Mouse (Mus musculus) ES-Bruce4 (cell line): ENCODE data around the gene Pde4d. TPM values are rescaled to one million over a fixed set of nuclear protein-coding genes. Genes with fewer than 3 reads are reported as not detected.

Experiments used
- H3K27ac ChIP-seq: 2 replicates; pipeline ENCODE4 v1.5.1; 2012; ENCODE audit warnings: low read length, inconsistent platforms; ENCODE audit not compliant: insufficient read depth
- H3K27me3 ChIP-seq: 2 replicates; pipeline ENCODE4 v1.6.1; 2012; ENCODE audit warnings: mild to moderate bottlenecking, low read length, inconsistent platforms; ENCODE audit not compliant: control insufficient read depth, poor library complexity, insufficient read depth, severe bottlenecking
- H3K36me3 ChIP-seq: 2 replicates; pipeline ENCODE4 v1.6.1; 2012; ENCODE audit warnings: inconsistent platforms, mild to moderate bottlenecking, low read length, moderate library complexity; ENCODE audit not compliant: control insufficient read depth, poor library complexity, insufficient read depth, severe bottlenecking
- H3K4me1 ChIP-seq: one replicate; pipeline ENCODE4 v1.8.1; 2011; ENCODE audit warnings: low read length; ENCODE audit not compliant: control insufficient read depth, insufficient read depth
- H3K4me3 ChIP-seq: 2 replicates; pipeline ENCODE4 v1.5.1; 2011; ENCODE audit warnings: low read depth, mild to moderate bottlenecking, low read length
- H3K9ac ChIP-seq: 2 replicates; pipeline ENCODE4 v1.6.1; 2012; ENCODE audit warnings: low read depth, mild to moderate bottlenecking, inconsistent platforms; ENCODE audit not compliant: poor library complexity, severe bottlenecking
- H3K9me3 ChIP-seq: replicated peaks from 2 replicates; pipeline ENCODE4 v1.6.1; 2012; ENCODE audit warnings: mild to moderate bottlenecking, low read length, inconsistent platforms; ENCODE audit not compliant: control insufficient read depth, poor library complexity, insufficient read depth, severe bottlenecking
- CTCF ChIP-seq: IDR thresholded peaks from one replicate; pipeline ENCODE4 v1.8.1; 2011; ENCODE audit warnings: low read depth, low read length
- EP300 ChIP-seq: IDR thresholded peaks from 2 replicates; pipeline ENCODE4 v1.6.1; 2011; ENCODE audit warnings: low read depth, low read length; ENCODE audit not compliant: insufficient read depth
- POLR2A ChIP-seq: IDR thresholded peaks from one replicate; pipeline ENCODE4 v1.8.1; 2011; ENCODE audit warnings: low read length; ENCODE audit not compliant: insufficient read depth
- polyA plus RNA-seq: library from polyadenylated mRNA; stranded (reverse); fragments of >200 nt; gene quantifications from 2 replicates; pipeline ENCODE4 v1.2.4, GENCODE M21; 2011; ENCODE audit warnings: low read depth; ENCODE audit not compliant: missing spikeins, insufficient read depth, insufficient read length

The Pde4d gene
- polyA plus RNA-seq, 1 experiment: 5.0 TPM

- TF ChIP-seq EP300 (no peak), CTCF (no peak), POLR2A (no peak)
- no peak overlapping the region for H3K27ac ChIP-seq
- H3K4me3 ChIP-seq: no peak overlapping the region
- H3K9ac ChIP-seq: no peak overlapping the region
- no peaks in the 10 kb centered on the region for H3K9me3 ChIP-seq
- H3K4me1 ChIP-seq: no peaks in the 10 kb centered on the region
- H3K36me3 ChIP-seq: no peaks in the 10 kb centered on the region
- H3K27me3 ChIP-seq: no peaks in the 10 kb centered on the region
Measured at GRCm38 (mm10) chr13:109296347-109297037, 846.7 kb downstream of the Pde4d start.

DNA sequence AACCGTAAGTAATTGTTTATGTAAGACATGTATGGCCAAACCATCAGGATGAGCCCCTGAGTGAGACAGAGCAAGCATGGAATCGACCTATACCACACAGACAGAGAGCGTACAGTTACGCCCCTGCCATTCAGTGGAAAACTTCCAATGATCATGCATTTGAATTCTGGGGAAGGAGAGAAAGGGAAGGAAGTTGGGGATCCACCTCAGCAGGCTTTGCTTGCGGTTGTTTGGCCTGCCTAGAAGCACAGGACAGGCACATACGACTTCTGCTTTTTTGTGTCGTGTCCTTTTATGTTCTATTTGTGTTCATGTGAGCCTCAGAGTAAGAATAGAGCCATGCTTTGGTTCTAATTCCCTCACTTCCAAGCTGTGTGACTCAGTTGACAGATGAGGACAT, 849.1 kb downstream of the Pde4d start:
- Histone ChIP-seq H3K27me3 (no peaks in the 10 kb centered on the region), H3K4me1 (no peaks in the 10 kb centered on the region), H3K9me3 (no peaks in the 10 kb centered on the region), H3K36me3 (no peaks in the 10 kb centered on the region), H3K27ac (no peak overlapping the region), H3K9ac (no peak overlapping the region), H3K4me3 (no peak overlapping the region)
- no peak for TF ChIP-seq POLR2A
- no peak for TF ChIP-seq CTCF
- no peak for TF ChIP-seq EP300

DNA sequence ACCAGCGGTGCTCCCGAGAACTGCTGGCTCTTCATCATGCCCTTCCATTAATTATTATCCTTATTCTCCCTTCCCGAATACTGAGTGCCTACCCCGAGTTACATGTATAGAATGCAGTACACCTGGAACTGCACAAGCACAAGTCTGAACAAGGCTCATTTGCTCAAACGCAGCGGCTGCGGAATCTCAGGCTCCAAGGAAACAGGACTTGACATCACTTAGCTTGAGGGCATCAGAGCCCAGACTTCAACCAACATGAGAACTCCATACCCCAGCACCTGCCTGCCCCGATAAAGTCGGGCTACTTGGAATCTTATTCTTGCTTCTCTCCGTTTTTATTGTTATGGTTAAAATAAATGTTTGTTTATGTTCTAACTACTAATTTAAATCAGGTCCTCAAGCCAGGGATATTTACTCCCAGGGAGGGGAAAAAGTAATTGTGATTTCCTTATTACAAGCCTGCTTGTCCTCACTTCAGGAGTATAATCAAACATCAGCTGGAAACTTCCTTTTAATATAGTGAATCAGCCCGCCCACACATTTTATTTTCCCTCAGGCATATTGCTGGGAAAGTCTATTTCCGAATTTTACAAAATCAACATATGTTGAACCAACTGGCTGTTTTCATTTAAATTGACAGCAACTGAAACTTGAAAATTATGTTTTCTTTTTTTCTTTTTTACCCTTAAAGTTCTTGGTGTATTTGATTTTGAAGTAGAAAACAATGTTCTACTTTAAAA, 849.9 kb downstream of the Pde4d start:
- no peaks in the 10 kb centered on the region for H3K27me3 ChIP-seq
- no peaks in the 10 kb centered on the region for H3K4me1 ChIP-seq
- no peaks in the 10 kb centered on the region for H3K36me3 ChIP-seq
- no peaks in the 10 kb centered on the region for H3K9me3 ChIP-seq
- H3K9ac ChIP-seq: no peak overlapping the region
- TF ChIP-seq POLR2A (no peak), CTCF (no peak), EP300 (no peak)
- no peak overlapping the region for H3K4me3 ChIP-seq
- H3K27ac ChIP-seq: no peak overlapping the region

DNA sequence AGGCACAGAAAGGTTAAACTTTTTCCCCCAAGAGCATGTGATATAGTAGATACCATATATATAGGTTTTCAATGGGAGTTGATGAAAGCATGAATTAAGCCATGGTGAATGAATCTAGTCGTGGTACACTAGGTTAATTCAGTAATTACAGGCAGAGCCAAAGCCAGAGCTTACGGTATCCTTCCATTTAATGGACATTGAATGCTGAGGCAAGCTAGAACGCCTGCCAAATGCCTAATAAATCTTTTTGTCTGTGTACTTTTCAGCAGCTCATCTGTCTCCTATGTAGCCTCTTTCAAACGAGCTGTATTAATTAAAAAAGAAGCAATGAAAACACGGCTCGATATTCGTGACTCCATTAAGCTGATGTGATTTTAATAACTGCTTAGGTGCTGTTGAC, 862.8 kb downstream of the Pde4d start:
- Histone ChIP-seq H3K4me3 (no peak overlapping the region), H3K36me3 (no peaks in the 10 kb centered on the region), H3K9ac (no peak overlapping the region), H3K9me3 (0 out of 2 replicates have a peak, but pooled peaks cover 1% of the 10 kb centered on the region), H3K27ac (no peak overlapping the region), H3K4me1 (no peaks in the 10 kb centered on the region), H3K27me3 (no peaks in the 10 kb centered on the region)
- TF ChIP-seq EP300 (no peak), POLR2A (no peak), CTCF (no peak)

- Histone ChIP-seq H3K27ac (no peak overlapping the region), H3K27me3 (no peaks in the 10 kb centered on the region), H3K4me3 (no peak overlapping the region)
Measured at GRCm38 (mm10) chr13:109315608-109316007, 865.9 kb downstream of the Pde4d start.

GRCm38 (mm10) chr13:109317644-109318043, 867.9 kb downstream of the Pde4d start:
- Histone ChIP-seq H3K4me3 (no peak overlapping the region), H3K27me3 (no peaks in the 10 kb centered on the region), H3K9ac (no peak overlapping the region), H3K9me3 (no peaks in the 10 kb centered on the region), H3K36me3 (no peaks in the 10 kb centered on the region), H3K4me1 (no peaks in the 10 kb centered on the region), H3K27ac (no peak overlapping the region)
- no peak for TF ChIP-seq CTCF
- no peak for TF ChIP-seq EP300
- TF ChIP-seq POLR2A: no peak

More at GRCm38 (mm10) chr13:109315608-109316007, 865.9 kb downstream of the Pde4d start:
- no peak for TF ChIP-seq EP300
- no peak for TF ChIP-seq POLR2A
- no peak for TF ChIP-seq CTCF
- no peaks in the 10 kb centered on the region for H3K9me3 ChIP-seq
- H3K36me3 ChIP-seq: no peaks in the 10 kb centered on the region
- no peaks in the 10 kb centered on the region for H3K4me1 ChIP-seq
- H3K9ac ChIP-seq: no peak overlapping the region
